In the genomic region with DNA sequence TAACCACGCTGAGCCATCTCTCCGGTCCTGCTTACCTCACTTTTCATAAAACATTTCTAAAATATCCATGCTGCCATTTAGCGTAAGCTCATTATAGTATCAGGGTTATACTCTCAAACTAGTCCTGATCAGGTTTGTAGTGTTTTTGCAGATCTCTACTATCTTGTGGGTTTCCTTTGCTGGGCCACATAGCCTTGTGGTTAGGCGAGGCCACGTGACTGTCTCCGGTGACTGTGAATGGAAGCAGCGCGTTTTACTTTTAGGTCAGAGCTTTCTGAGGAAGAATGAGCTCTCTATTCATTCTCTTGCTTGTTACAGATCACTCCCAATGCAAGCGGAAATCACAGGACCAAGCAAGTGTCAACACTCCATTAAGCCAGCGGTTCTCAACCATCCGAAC, we compare ENCODE assay signal across 14 mouse cellular contexts.
DNase-seq lines count a peak whose midpoint lies in the region; ATAC-seq lines count a peak whose summit lies in the region.
"Had no signal": no experiment of that assay in that cellular context is flagged by ENCODE, and none has a peak within 500 bp of the region (broad histone marks: within the 10 kb centered on the region; RNA-seq: fewer than 3 reads in every experiment).

No protein-coding gene starts in this region.

- ATAC-seq in CD4-positive, CD25-positive, alpha-beta regulatory T cell, adult 4 months = peak; percentile 94
- peak; percentile 93 for ATAC-seq in activated CD4-positive, CD25-positive, alpha-beta regulatory T cell, adult 4 months
- ATAC-seq in megakaryocyte-erythroid progenitor cell, adult 5-6 weeks (replicated peaks; ENCODE audit: low FRiP score, low TSS enrichment, poor library complexity, severe bottlenecking) = peak; percentile 55; the same call in 1 of the 2 replicates
- ATAC-seq: forebrain, embryonic 16.5 days; intestine, embryonic 16.5 days; midbrain, embryonic 13.5 days had no signal

- peak; percentile 47 for DNase-seq in thymus, postnatal 25 days
- no peak for DNase-seq in cerebellum, postnatal 4 days (ENCODE audit: low spot score in 2 of 2)
- DNase-seq in MN1 (ENCODE audit: low spot score) = no peak
- DNase-seq in heart, adult 8-10 months (ENCODE audit: low spot score) = no peak
- DNase-seq: adrenal gland, adult 8-10 months; cerebellum, adult 9-11 months; gastrocnemius, postnatal 14 days; right cerebral cortex, postnatal 4 days had no signal
